Mouse (Mus musculus) ES-Bruce4 (cell line): ENCODE data around the gene Pfdn4.
A peak's percentile ranks its signal among the peaks of the same experiment; 100 is the strongest.

Experiments used
- CTCF ChIP-seq: IDR thresholded peaks from one replicate; pipeline ENCODE4 v1.8.1; 2011; ENCODE audit warnings: low read depth, low read length
- EP300 ChIP-seq: IDR thresholded peaks from 2 replicates; pipeline ENCODE4 v1.6.1; 2011; ENCODE audit warnings: low read depth, low read length; ENCODE audit not compliant: insufficient read depth
- POLR2A ChIP-seq: IDR thresholded peaks from one replicate; pipeline ENCODE4 v1.8.1; 2011; ENCODE audit warnings: low read length; ENCODE audit not compliant: insufficient read depth

- TF ChIP-seq CTCF (peak; percentile 57), EP300 (no peak), POLR2A (no peak)
Observed at GRCm38 (mm10) chr2:170507734-170508133, 11.5 kb downstream of the Pfdn4 start.
